Mouse (Mus musculus) leukemia stem cell, adult 10-12 weeks (primary cell): Measurements from ENCODE around the gene Zfp157. TPM values are rescaled to one million over a fixed set of nuclear protein-coding genes. Genes with fewer than 3 reads are reported as not detected.

Source experiments
- polyA plus RNA-seq: library from polyadenylated mRNA; stranded (reverse); fragments of >175 nt; gene quantifications from 2 replicates; pipeline ENCODE4 v1.2.3, GENCODE M21; 2012; ENCODE audit warnings: low replicate concordance

Zfp157 gene
- polyA plus RNA-seq = 0.10 and 0.58 TPM in 2 replicates

GRCm38 (mm10) chr5:138441286-138442194 lies at the start of gene Zfp157:
Gene Zfp157, plus strand, starts transcription at chr5:138441468.

Other genes starting within 250 kb of the Zfp157 start
- 4.0 and 4.9 TPM in 2 replicates for gene Mblac1, start 247.2 kb upstream of the Zfp157 start, polyA plus RNA-seq
- 1.9 and 2.3 TPM in 2 replicates for gene Nxpe5, start 215.6 kb upstream of the Zfp157 start, polyA plus RNA-seq
- gene Lamtor4, start 186.0 kb upstream of the Zfp157 start, polyA plus RNA-seq = 29.2 and 39.5 TPM in 2 replicates
- 293 and 299 TPM in 2 replicates for gene BC037034, start 177.4 kb upstream of the Zfp157 start, polyA plus RNA-seq
- gene Gal3st4, start 168.6 kb upstream of the Zfp157 start, polyA plus RNA-seq = not detected in 2 replicates
- not detected in 2 replicates for gene Gm43720, start 161.5 kb upstream of the Zfp157 start, polyA plus RNA-seq
- gene Gpc2, start 161.5 kb upstream of the Zfp157 start, polyA plus RNA-seq = 0.63 and 1.2 TPM in 2 replicates
- gene Stag3, start 161.2 kb upstream of the Zfp157 start, polyA plus RNA-seq = 0.50 and 5.3 TPM in 2 replicates
- 0.22 and 0.50 TPM in 2 replicates for gene Pvrig, start 99.5 kb upstream of the Zfp157 start, polyA plus RNA-seq
- not detected in 2 replicates for gene 1700123K08Rik, start 123.2 kb downstream of the Zfp157 start, polyA plus RNA-seq
- 0.21 and 0.64 TPM in 2 replicates for gene Zfp68, start 178.3 kb downstream of the Zfp157 start, polyA plus RNA-seq
- 0.81 TPM in 1 of 2 replicates, not detected in the other for gene A430033K04Rik, start 181.4 kb downstream of the Zfp157 start, polyA plus RNA-seq